Mouse (Mus musculus) CD8-positive naive resting alpha-beta T cell, adult 2 months (primary cell): ENCODE results near the gene Gm3424.
"Not testable (repeated sequence)": the region's sequence is repeated elsewhere in the genome, so short reads cannot be mapped to it uniquely, and the experiment has no call there.

Experiments
- DNase-seq, 2 experiments: peaks; one replicate each; pipeline ENCODE4 v3.0.0; 2022; ENCODE audit warnings: low read depth in 2 of 2, low spot score in 2 of 2

The Gm3424 gene

GRCm38 (mm10) chr14:5830229-5830628 is at the start of gene Gm3424:
Gene Gm3424 (minus strand): TSS chr14:5830329.
- DNase-seq, result not testable (repeated sequence)

- DNase-seq, result not testable (repeated sequence)
These were observed 49.7 kb upstream of the Gm3424 start for GRCm38 (mm10) chr14:5879791-5880190.

- not testable (repeated sequence) for DNase-seq
These were observed 49.0 kb upstream of the Gm3424 start for GRCm38 (mm10) chr14:5879136-5879535.

GRCm38 (mm10) chr14:5855911-5856310 is 25.8 kb upstream of the Gm3424 start:
- not testable (repeated sequence) for DNase-seq

GRCm38 (mm10) chr14:5812699-5813356 is 17.3 kb downstream of the Gm3424 start:
- DNase-seq, result not testable (repeated sequence)

- not testable (repeated sequence) for DNase-seq
These were observed 22.2 kb downstream of the Gm3424 start, which contains the start of gene Gm3383 for GRCm38 (mm10) chr14:5807882-5808281. Gene Gm3383 (minus strand): TSS chr14:5807982.
